Mouse (Mus musculus) kidney, embryonic 16.5 days (tissue): ENCODE measurements around the gene Fbxl13. TPM values are rescaled to one million over a fixed set of nuclear protein-coding genes. Genes with fewer than 3 reads are reported as not detected.

ENCODE experiments used
- ATAC-seq: fragments of 200-750 bp; cut with Nextera tagmentation; 2 replicates; pipeline ENCODE4 v1.8.0; 2017; ENCODE audit warnings: moderate TSS enrichment; ENCODE audit not compliant: low FRiP score, low TSS enrichment
- H3K27ac ChIP-seq: fragments of 300-500 bp; sonication (generic); 2 replicates; pipeline ENCODE4 v1.5.1; 2014; ENCODE audit warnings: low read length
- H3K27me3 ChIP-seq: fragments of 300-500 bp; sonication (generic); 2 replicates; pipeline ENCODE4 v1.6.1; 2014; ENCODE audit warnings: low read length, control low read depth, mixed read lengths; ENCODE audit not compliant: insufficient read depth
- H3K36me3 ChIP-seq: fragments of 300-500 bp; sonication (generic); 2 replicates; pipeline ENCODE4 v1.6.1; 2014; ENCODE audit warnings: low read length, control low read depth, mixed read lengths; ENCODE audit not compliant: insufficient read depth
- H3K4me1 ChIP-seq: fragments of 300-500 bp; sonication (generic); 2 replicates; pipeline ENCODE4 v1.6.1; 2014; ENCODE audit warnings: low read length, control low read depth, mixed read lengths; ENCODE audit not compliant: insufficient read depth
- H3K4me2 ChIP-seq: fragments of 300-500 bp; sonication (generic); replicated peaks from 2 replicates; pipeline ENCODE4 v1.6.1; 2014; ENCODE audit warnings: low read depth, low read length
- H3K4me3 ChIP-seq: fragments of 300-500 bp; sonication (generic); 2 replicates; pipeline ENCODE4 v1.5.1; 2014; ENCODE audit warnings: mild to moderate bottlenecking, low read length
- H3K9ac ChIP-seq: fragments of 300-500 bp; sonication (generic); replicated peaks from 2 replicates; pipeline ENCODE4 v1.6.1; 2014; ENCODE audit warnings: low read length
- H3K9me3 ChIP-seq: fragments of 300-500 bp; sonication (generic); 2 replicates; pipeline ENCODE4 v1.6.1; 2016; ENCODE audit warnings: low read length, control low read depth
- WGBS: fragments of 180-500 bp; shearing (Covaris S2); extraction: QIAGEN DNeasy Blood & Tissue Kit; methylation state at CpG from one replicate; pipeline ENCODE4 v1.1.7; 2014; 5-methylcytosine and 5-hydroxymethylcytosine counted together
- polyA plus RNA-seq: library from polyadenylated mRNA; unstranded; fragments of >200 nt; fragmentation: Nextera tagmentation; extraction: Ambion mirVana; gene quantifications from 2 replicates; pipeline ENCODE4 v1.2.1, GENCODE M21; 2015

Gene Fbxl13
- polyA plus RNA-seq, 1 experiment from 2014 or later: 0.24 TPM

DNA sequence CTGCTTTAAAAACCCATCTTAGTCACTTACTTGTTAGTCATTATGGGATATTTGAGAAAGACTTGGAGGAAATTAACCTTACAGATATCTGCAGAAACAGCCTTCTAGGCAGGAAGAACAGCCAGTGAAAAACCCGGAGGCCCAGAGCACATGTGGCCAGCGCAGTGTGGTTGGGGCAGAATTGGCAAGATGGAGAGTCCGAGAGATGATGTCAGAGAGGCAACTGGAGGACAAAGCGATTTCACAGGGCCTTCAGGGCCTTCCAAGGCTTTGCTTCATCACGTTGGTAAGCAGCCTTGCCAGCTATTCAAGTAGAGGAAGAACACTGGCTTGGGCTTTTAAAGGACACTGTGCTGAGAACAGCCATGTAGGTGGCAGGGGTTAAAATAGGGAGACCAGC lies 112.5 kb downstream of the Fbxl13 start:
- Histone ChIP-seq H3K4me1 (no peaks in the 10 kb centered on the region), H3K27me3 (no peaks in the 10 kb centered on the region), H3K4me2 (no peak overlapping the region), H3K27ac (no peak overlapping the region), H3K9ac (no peak overlapping the region), H3K4me3 (no peak overlapping the region), H3K36me3 (no peaks in the 10 kb centered on the region), H3K9me3 (no peaks in the 10 kb centered on the region; the same call in 1 of the 2 replicates)
- 90% methylated on average over 5 of the region's 5 CpGs for WGBS
- ATAC-seq: no peak

DNA sequence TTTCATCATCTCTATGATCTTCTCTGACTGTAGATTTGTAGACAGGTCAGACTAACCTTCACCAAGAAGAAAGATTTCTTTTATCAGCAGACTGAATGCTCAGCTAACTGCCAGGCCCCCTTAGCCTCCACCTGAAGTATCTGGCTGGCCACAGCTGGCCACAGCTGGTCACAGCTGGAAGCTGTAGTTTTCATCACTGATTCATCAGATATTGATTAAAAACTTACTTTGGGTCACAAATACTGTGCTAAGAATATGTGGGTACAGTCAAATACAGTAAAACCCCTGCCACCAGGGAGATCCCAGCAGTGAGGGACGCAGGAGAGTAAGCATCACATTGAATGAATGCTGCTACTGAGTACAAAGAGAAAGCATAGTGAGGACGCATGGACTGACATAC lies 113.3 kb downstream of the Fbxl13 start:
- WGBS: 86% methylated on average over 2 of the region's 2 CpGs
- H3K27ac ChIP-seq: no peak overlapping the region
- H3K9me3 ChIP-seq: no peaks in the 10 kb centered on the region; the same call in 1 of the 2 replicates
- H3K4me2 ChIP-seq: no peak overlapping the region
- no peaks in the 10 kb centered on the region for H3K36me3 ChIP-seq
- H3K4me1 ChIP-seq: no peaks in the 10 kb centered on the region
- no peak overlapping the region for H3K4me3 ChIP-seq
- no peak for ATAC-seq
- no peaks in the 10 kb centered on the region for H3K27me3 ChIP-seq
- no peak overlapping the region for H3K9ac ChIP-seq

GRCm38 (mm10) chr5:21529110-21529720 lies 116.2 kb downstream of the Fbxl13 start:
- Histone ChIP-seq H3K27me3 (no peaks in the 10 kb centered on the region), H3K9me3 (no peaks in the 10 kb centered on the region; the same call in 1 of the 2 replicates), H3K4me1 (no peaks in the 10 kb centered on the region), H3K4me2 (no peak overlapping the region), H3K36me3 (no peaks in the 10 kb centered on the region), H3K9ac (no peak overlapping the region), H3K27ac (peak overlapping the region; percentile 76), H3K4me3 (no peak overlapping the region)
- 71% methylated on average over 8 of the region's 8 CpGs for WGBS
- peak; percentile 49; the same call in 1 of the 2 replicates for ATAC-seq

DNA sequence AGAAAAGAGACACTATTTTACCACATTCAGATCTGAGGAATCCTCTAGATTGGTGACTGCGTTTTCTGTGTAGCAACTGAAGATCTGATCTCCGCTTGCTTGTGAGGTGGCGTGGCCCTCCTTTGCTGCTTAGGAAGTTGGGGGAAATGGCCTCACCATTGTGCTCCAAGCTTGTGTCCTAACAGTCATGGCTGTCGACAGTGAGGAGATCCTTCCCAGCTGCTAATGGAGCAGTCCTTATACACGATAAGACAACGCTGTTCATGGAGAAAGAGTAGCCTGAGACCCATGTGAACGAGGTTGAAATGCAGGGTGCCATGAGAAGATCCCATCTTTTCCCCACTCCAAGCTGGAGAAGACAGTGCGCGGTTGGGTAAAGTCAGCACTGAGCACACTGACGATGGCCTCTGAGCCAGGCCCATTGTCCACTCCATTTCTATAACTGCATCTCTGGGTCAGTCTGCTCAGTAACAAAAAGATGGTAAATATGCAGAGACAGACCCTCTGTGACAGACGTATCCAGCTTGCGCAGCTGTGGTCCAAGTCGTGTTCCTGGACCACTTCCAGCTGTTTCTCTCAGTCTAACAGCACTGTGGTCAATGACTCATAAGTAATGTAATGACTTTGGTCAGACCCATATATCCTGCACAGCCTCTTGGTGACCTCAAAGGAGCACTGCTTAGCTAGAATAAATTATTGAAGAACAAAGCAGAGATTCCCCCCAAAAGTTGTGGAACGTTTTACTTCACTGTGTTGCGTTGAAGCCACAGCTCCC lies 117.2 kb downstream of the Fbxl13 start:
- Histone ChIP-seq H3K36me3 (no peaks in the 10 kb centered on the region), H3K9me3 (no peaks in the 10 kb centered on the region; the same call in 1 of the 2 replicates), H3K4me2 (no peak overlapping the region), H3K9ac (no peak overlapping the region), H3K27me3 (no peaks in the 10 kb centered on the region), H3K4me3 (no peak overlapping the region), H3K27ac (peak overlapping the region; percentile 76), H3K4me1 (no peaks in the 10 kb centered on the region)
- peak; percentile 94 for ATAC-seq
- 65% methylated on average over 15 of the region's 15 CpGs for WGBS

GRCm38 (mm10) chr5:21527488-21527911 lies 117.9 kb downstream of the Fbxl13 start:
- WGBS: 70% methylated on average over 4 of the region's 4 CpGs
- ATAC-seq: no peak

GRCm38 (mm10) chr5:21526835-21527485 lies 118.5 kb downstream of the Fbxl13 start:
- Histone ChIP-seq H3K9ac (no peak overlapping the region), H3K9me3 (no peaks in the 10 kb centered on the region; the same call in 1 of the 2 replicates), H3K27me3 (no peaks in the 10 kb centered on the region), H3K36me3 (no peaks in the 10 kb centered on the region), H3K4me3 (no peak overlapping the region), H3K4me2 (no peak overlapping the region), H3K4me1 (no peaks in the 10 kb centered on the region), H3K27ac (peak overlapping the region; percentile 76)
- ATAC-seq: no peak
- 76% methylated on average over 11 of the region's 11 CpGs for WGBS

More at GRCm38 (mm10) chr5:21527488-21527911, 117.9 kb downstream of the Fbxl13 start:
- H3K9ac ChIP-seq: no peak overlapping the region
- H3K4me3 ChIP-seq: no peak overlapping the region
- no peaks in the 10 kb centered on the region for H3K36me3 ChIP-seq
- no peaks in the 10 kb centered on the region for H3K27me3 ChIP-seq
- H3K9me3 ChIP-seq: no peaks in the 10 kb centered on the region; the same call in 1 of the 2 replicates
- H3K27ac ChIP-seq: peak overlapping the region; percentile 76
- no peaks in the 10 kb centered on the region for H3K4me1 ChIP-seq
- H3K4me2 ChIP-seq: no peak overlapping the region

DNA sequence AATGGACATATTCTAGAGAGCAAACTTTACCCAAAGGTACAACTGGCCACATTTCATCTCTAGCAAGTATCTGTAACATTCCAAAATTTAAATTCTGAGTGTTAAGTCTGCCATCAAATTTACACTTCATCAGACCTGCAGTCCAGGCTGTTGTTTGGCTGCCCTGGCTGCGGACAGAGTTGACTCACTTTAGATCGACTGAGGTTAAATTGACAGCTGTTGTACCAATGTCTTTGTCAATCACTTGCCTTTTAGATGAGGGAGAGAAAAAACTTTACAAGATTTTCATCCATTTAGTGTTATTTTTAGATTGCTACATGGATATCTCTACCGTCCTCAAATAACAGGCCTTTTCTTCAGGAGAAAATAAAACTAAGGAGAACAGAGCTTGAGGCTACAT lies 126.3 kb downstream of the Fbxl13 start:
- no peak for ATAC-seq
- 80% methylated on average over 3 of the region's 3 CpGs for WGBS

DNA sequence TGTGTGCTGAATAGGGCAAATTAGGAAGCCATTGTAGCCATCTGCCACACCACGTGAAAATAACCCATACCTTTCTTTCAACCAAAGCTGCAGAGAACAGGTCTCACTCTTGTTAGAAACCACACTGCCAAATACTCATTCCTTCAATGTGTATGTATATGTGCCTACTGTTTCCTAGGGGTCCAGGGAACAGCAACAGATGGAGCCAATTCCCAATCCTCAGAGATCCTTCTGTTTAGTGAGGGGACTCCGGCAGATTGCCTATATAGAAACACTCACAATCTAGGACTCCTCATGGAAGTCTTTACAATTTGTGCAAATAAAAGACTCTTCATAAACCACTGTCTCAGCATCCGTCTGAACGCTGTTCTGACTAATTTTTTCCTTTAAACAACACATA lies 127.2 kb downstream of the Fbxl13 start:
- H3K27ac ChIP-seq: no peak overlapping the region
- no peaks in the 10 kb centered on the region for H3K4me1 ChIP-seq
- no peaks in the 10 kb centered on the region for H3K27me3 ChIP-seq
- 86% methylated on average over 4 of the region's 4 CpGs for WGBS
- no peak overlapping the region for H3K9ac ChIP-seq
- ATAC-seq: no peak
- H3K36me3 ChIP-seq: no peaks in the 10 kb centered on the region
- no peaks in the 10 kb centered on the region for H3K9me3 ChIP-seq
- no peak overlapping the region for H3K4me3 ChIP-seq
- H3K4me2 ChIP-seq: no peak overlapping the region

More for the DNA sequence above, 126.3 kb downstream of the Fbxl13 start:
- H3K4me2 ChIP-seq: no peak overlapping the region
- no peaks in the 10 kb centered on the region for H3K9me3 ChIP-seq
- no peak overlapping the region for H3K27ac ChIP-seq
- no peak overlapping the region for H3K4me3 ChIP-seq
- H3K36me3 ChIP-seq: no peaks in the 10 kb centered on the region
- H3K9ac ChIP-seq: no peak overlapping the region
- H3K4me1 ChIP-seq: no peaks in the 10 kb centered on the region
- no peaks in the 10 kb centered on the region for H3K27me3 ChIP-seq

GRCm38 (mm10) chr5:21517562-21517961 lies 127.9 kb downstream of the Fbxl13 start:
- no peak overlapping the region for H3K9ac ChIP-seq
- no peak overlapping the region for H3K4me2 ChIP-seq
- no peak overlapping the region for H3K27ac ChIP-seq
- no peaks in the 10 kb centered on the region for H3K27me3 ChIP-seq
- H3K4me3 ChIP-seq: no peak overlapping the region
- whole genome bisulfite sequencing: 93% methylated on average over 2 of the region's 2 CpGs
- H3K36me3 ChIP-seq: no peaks in the 10 kb centered on the region
- no peak for ATAC-seq
- no peaks in the 10 kb centered on the region for H3K4me1 ChIP-seq
- no peaks in the 10 kb centered on the region for H3K9me3 ChIP-seq
